Mouse (Mus musculus): ENCODE measurements around the gene Atad3a. TPM values are rescaled to one million over a fixed set of nuclear protein-coding genes. Genes with fewer than 3 reads are reported as not detected.

Gene Atad3a
- polyA plus RNA-seq, 1 experiment from 2014 or later, result 39.6 TPM

- no peaks in the 10 kb centered on the region for H3K9me3 ChIP-seq (ENCODE audit: control insufficient read depth)
- peak; percentile 70 for TF ChIP-seq CTCF (IDR thresholded peaks at IDR 0.05; ENCODE audit: low read depth)
- peak overlapping the region; percentile 65 for H3K9ac ChIP-seq (ENCODE audit: low read depth, low read length)
- 1% methylated on average over 89 of the region's 92 CpGs for WGBS
- H3K27me3 ChIP-seq (replicated peaks; ENCODE audit: control insufficient read depth, insufficient read depth, low read length), result no peaks in the 10 kb centered on the region
- peak overlapping the region; percentile 60; the same call in 1 of the 2 replicates for H3K27ac ChIP-seq (ENCODE audit: low read depth, low read length)
- peak overlapping the region; percentile 67 for H3K4me3 ChIP-seq (ENCODE audit: low read depth, low read length)
- no peaks in the 10 kb centered on the region for H3K36me3 ChIP-seq (ENCODE audit: control insufficient read depth, insufficient read depth)
- H3K4me2 ChIP-seq (replicated peaks; ENCODE audit: low read depth), result peak overlapping the region; percentile 91
- peak; percentile 68 for ATAC-seq
- no peaks in the 10 kb centered on the region for H3K4me1 ChIP-seq (replicated peaks; ENCODE audit: control insufficient read depth, insufficient read depth, low read length)
These were observed 66.2 kb downstream of the Atad3a start for GRCm38 (mm10) chr4:155694482-155695401.

- H3K36me3 ChIP-seq (ENCODE audit: control insufficient read depth, insufficient read depth), result no peaks in the 10 kb centered on the region
- under 1% methylated on average over 41 of the region's 47 CpGs for WGBS
- H3K27ac ChIP-seq (ENCODE audit: low read depth, low read length), result peak within 1 kb of the TSS; percentile 60; the same call in 1 of the 2 replicates
- H3K4me2 ChIP-seq (replicated peaks; ENCODE audit: low read depth), result peak within 1 kb of the TSS; percentile 91
- no peaks in the 10 kb centered on the region for H3K9me3 ChIP-seq (ENCODE audit: control insufficient read depth)
- H3K9ac ChIP-seq (ENCODE audit: low read depth, low read length), result peak within 1 kb of the TSS; percentile 65
- peak within 1 kb of the TSS; percentile 67 for H3K4me3 ChIP-seq (ENCODE audit: low read depth, low read length)
- peak; percentile 35 for TF ChIP-seq CTCF (IDR thresholded peaks at IDR 0.05; ENCODE audit: low read depth)
- peak; percentile 49 for ATAC-seq
- no peaks in the 10 kb centered on the region for H3K4me1 ChIP-seq (replicated peaks; ENCODE audit: control insufficient read depth, insufficient read depth, low read length)
- H3K27me3 ChIP-seq (replicated peaks; ENCODE audit: control insufficient read depth, insufficient read depth, low read length), result no peaks in the 10 kb centered on the region
These were observed 66.8 kb downstream of the Atad3a start, which contains the start of gene Fndc10 for GRCm38 (mm10) chr4:155694111-155694481. Gene Fndc10 (plus strand): TSS chr4:155694342.

- no peak for ATAC-seq
- WGBS, result 97% methylated on average over 3 of the region's 3 CpGs
- no peak overlapping the region for H3K9ac ChIP-seq (ENCODE audit: low read depth, low read length)
- H3K27me3 ChIP-seq (replicated peaks; ENCODE audit: control insufficient read depth, insufficient read depth, low read length), result no peaks in the 10 kb centered on the region
- no peaks in the 10 kb centered on the region for H3K36me3 ChIP-seq (ENCODE audit: control insufficient read depth, insufficient read depth)
- no peak overlapping the region for H3K4me2 ChIP-seq (replicated peaks; ENCODE audit: low read depth)
- no peak overlapping the region for H3K4me3 ChIP-seq (ENCODE audit: low read depth, low read length)
- no peaks in the 10 kb centered on the region for H3K4me1 ChIP-seq (replicated peaks; ENCODE audit: control insufficient read depth, insufficient read depth, low read length)
- H3K27ac ChIP-seq (ENCODE audit: low read depth, low read length), result no peak overlapping the region
- no peaks in the 10 kb centered on the region for H3K9me3 ChIP-seq (ENCODE audit: control insufficient read depth)
- no peak for TF ChIP-seq CTCF (IDR thresholded peaks at IDR 0.05; ENCODE audit: low read depth)
These were observed 68.5 kb downstream of the Atad3a start for GRCm38 (mm10) chr4:155692421-155692820.

Small RNA genes within 50 kb of the gene (microRNA-seq; reads per million reads assigned to microRNA genes)
- gene Gm27743, result not detected

Other genes starting within 250 kb of the Atad3a start
- 46.7 and 49.2 TPM in 2 replicates for gene Nadk, start 198.7 kb downstream of the Atad3a start, polyA plus RNA-seq (2015; fragmentation: Nextera tagmentation; extraction: Ambion mirVana)
- 5.1 and 6.1 TPM in 2 replicates for gene Slc35e2, start 159.7 kb downstream of the Atad3a start, polyA plus RNA-seq (2015; fragmentation: Nextera tagmentation; extraction: Ambion mirVana)
- 60.3 and 73.0 TPM in 2 replicates for gene Cdk11b, start 136.2 kb downstream of the Atad3a start, polyA plus RNA-seq (2015; fragmentation: Nextera tagmentation; extraction: Ambion mirVana)
- gene Gm10563, start 115.7 kb downstream of the Atad3a start, polyA plus RNA-seq (2015; fragmentation: Nextera tagmentation; extraction: Ambion mirVana), result not detected in 2 replicates
- gene Mmp23, start 107.7 kb downstream of the Atad3a start, polyA plus RNA-seq (2015; fragmentation: Nextera tagmentation; extraction: Ambion mirVana), result 31.3 and 37.0 TPM in 2 replicates
- 8.2 and 10.5 TPM in 2 replicates for gene Mib2, start 91.9 kb downstream of the Atad3a start, polyA plus RNA-seq (2015; fragmentation: Nextera tagmentation; extraction: Ambion mirVana)
- gene Fndc10, start 66.8 kb downstream of the Atad3a start, polyA plus RNA-seq (2015; fragmentation: Nextera tagmentation; extraction: Ambion mirVana), result 5.5 and 6.2 TPM in 2 replicates
- 167 and 171 TPM in 2 replicates for gene Ssu72, start 56.3 kb downstream of the Atad3a start, polyA plus RNA-seq (2015; fragmentation: Nextera tagmentation; extraction: Ambion mirVana)
- 0.13 and 0.24 TPM in 2 replicates for gene Tmem240, start 26.3 kb downstream of the Atad3a start, polyA plus RNA-seq (2015; fragmentation: Nextera tagmentation; extraction: Ambion mirVana)
- gene Vwa1, start 13.6 kb upstream of the Atad3a start, polyA plus RNA-seq (2015; fragmentation: Nextera tagmentation; extraction: Ambion mirVana), result 17.4 and 17.8 TPM in 2 replicates
- gene Tmem88b, start 24.8 kb upstream of the Atad3a start, polyA plus RNA-seq (2015; fragmentation: Nextera tagmentation; extraction: Ambion mirVana), result 0.64 and 0.68 TPM in 2 replicates
- not detected in 2 replicates for gene Ankrd65, start 29.3 kb upstream of the Atad3a start, polyA plus RNA-seq (2015; fragmentation: Nextera tagmentation; extraction: Ambion mirVana)
- 203 and 212 TPM in 2 replicates for gene Mrpl20, start 41.8 kb upstream of the Atad3a start, polyA plus RNA-seq (2015; fragmentation: Nextera tagmentation; extraction: Ambion mirVana)
- gene Ccnl2, start 51.4 kb upstream of the Atad3a start, polyA plus RNA-seq (2015; fragmentation: Nextera tagmentation; extraction: Ambion mirVana), result 54.7 and 65.1 TPM in 2 replicates
- 152 and 153 TPM in 2 replicates for gene Aurkaip1, start 70.2 kb upstream of the Atad3a start, polyA plus RNA-seq (2015; fragmentation: Nextera tagmentation; extraction: Ambion mirVana)
- 38.5 and 39.9 TPM in 2 replicates for gene Mxra8, start 78.6 kb upstream of the Atad3a start, polyA plus RNA-seq (2015; fragmentation: Nextera tagmentation; extraction: Ambion mirVana)
- 6.3 and 6.5 TPM in 2 replicates for gene Dvl1, start 86.3 kb upstream of the Atad3a start, polyA plus RNA-seq (2015; fragmentation: Nextera tagmentation; extraction: Ambion mirVana)
- 0.16 and 0.22 TPM in 2 replicates for gene Tas1r3, start 102.3 kb upstream of the Atad3a start, polyA plus RNA-seq (2015; fragmentation: Nextera tagmentation; extraction: Ambion mirVana)
- 17.4 and 19.2 TPM in 2 replicates for gene Cptp, start 108.3 kb upstream of the Atad3a start, polyA plus RNA-seq (2015; fragmentation: Nextera tagmentation; extraction: Ambion mirVana)
- 19.9 and 20.9 TPM in 2 replicates for gene Ints11, start 108.5 kb upstream of the Atad3a start, polyA plus RNA-seq (2015; fragmentation: Nextera tagmentation; extraction: Ambion mirVana)
- 23.6 and 23.8 TPM in 2 replicates for gene Pusl1, start 130.7 kb upstream of the Atad3a start, polyA plus RNA-seq (2015; fragmentation: Nextera tagmentation; extraction: Ambion mirVana)
- gene Acap3, start 130.7 kb upstream of the Atad3a start, polyA plus RNA-seq (2015; fragmentation: Nextera tagmentation; extraction: Ambion mirVana), result 4.4 TPM in 2 replicates
- gene Ube2j2, start 182.7 kb upstream of the Atad3a start, polyA plus RNA-seq (2015; fragmentation: Nextera tagmentation; extraction: Ambion mirVana), result 101 and 104 TPM in 2 replicates
- gene C1qtnf12, start 201.2 kb upstream of the Atad3a start, polyA plus RNA-seq (2015; fragmentation: Nextera tagmentation; extraction: Ambion mirVana), result 129 and 138 TPM in 2 replicates
- 5.8 and 6.0 TPM in 2 replicates for gene B3galt6, start 231.6 kb upstream of the Atad3a start, polyA plus RNA-seq (2015; fragmentation: Nextera tagmentation; extraction: Ambion mirVana)
- gene Sdf4, start 231.8 kb upstream of the Atad3a start, polyA plus RNA-seq (2015; fragmentation: Nextera tagmentation; extraction: Ambion mirVana), result 219 and 222 TPM in 2 replicates

Measured in intestine, postnatal 0 days (tissue).